In the genomic region with DNA sequence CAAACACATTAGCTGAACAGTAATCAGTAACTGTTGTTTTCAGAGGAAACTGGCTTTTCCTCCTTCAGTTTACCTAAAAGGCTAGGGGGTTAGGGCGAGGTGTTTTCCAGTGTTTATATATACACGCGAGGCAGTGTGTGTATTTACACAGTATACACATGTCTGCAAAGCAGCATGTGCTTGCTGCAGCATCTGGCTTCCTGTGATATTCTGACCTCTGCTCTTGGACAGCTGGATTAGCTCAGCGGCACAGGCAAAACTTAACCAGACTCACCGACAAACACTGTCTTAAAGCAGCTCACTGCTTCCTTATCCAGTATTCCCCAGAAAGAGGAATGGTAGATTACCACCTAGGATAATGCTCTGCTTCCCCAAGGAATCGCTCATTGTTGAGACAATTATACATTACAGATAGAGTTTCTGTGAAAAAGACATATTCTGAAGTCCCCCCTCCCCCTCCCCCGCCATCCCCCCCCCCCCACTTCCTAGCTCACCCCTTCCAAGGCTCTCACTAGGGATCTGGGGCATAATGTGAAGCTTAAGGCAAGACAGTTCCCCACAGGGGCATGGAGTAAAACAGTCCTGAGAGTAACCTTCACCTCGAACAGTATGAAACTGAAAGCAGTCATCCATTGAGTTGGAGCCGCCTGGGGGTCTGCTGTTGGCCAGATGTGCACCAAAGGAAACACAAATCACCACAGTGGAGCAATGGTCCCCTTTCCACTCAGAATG, we compare ENCODE assay signal across 10 mouse cellular contexts.
A peak's percentile ranks its signal among the peaks of the same experiment; 100 is the strongest.
DNase-seq lines count a peak whose midpoint lies in the region; ATAC-seq and TF ChIP-seq lines count a peak whose summit lies in the region.
"Had no signal": no experiment of that assay in that cellular context is flagged by ENCODE, and none has a peak within 500 bp of the region (broad histone marks: within the 10 kb centered on the region; RNA-seq: fewer than 3 reads in every experiment).

No protein-coding gene starts in this region.

- no peaks in the 10 kb centered on the region for H3K36me3 ChIP-seq in liver, postnatal 0 days (replicated peaks; ENCODE audit: insufficient read depth, low read length)
- H3K36me3 ChIP-seq in intestine, embryonic 15.5 days, result no peaks in the 10 kb centered on the region
- no peaks in the 10 kb centered on the region for H3K36me3 ChIP-seq in limb, embryonic 11.5 days (ENCODE audit: control insufficient read depth, insufficient read depth, low read length)
- H3K36me3 ChIP-seq in stomach, embryonic 16.5 days (ENCODE audit: control insufficient read depth, insufficient read depth, low read length), result no peaks in the 10 kb centered on the region
- H3K36me3 ChIP-seq in forebrain, embryonic 13.5 days (ENCODE audit: poor library complexity, severe bottlenecking), result no peaks in the 10 kb centered on the region
- H3K36me3 ChIP-seq: embryonic facial prominence, embryonic 13.5 days had no signal

- no peaks in the 10 kb centered on the region for H3K27me3 ChIP-seq in liver, postnatal 0 days (ENCODE audit: insufficient read depth, low read length)
- no peaks in the 10 kb centered on the region for H3K27me3 ChIP-seq in intestine, embryonic 15.5 days (replicated peaks)
- H3K27me3 ChIP-seq in limb, embryonic 11.5 days (ENCODE audit: control insufficient read depth, insufficient read depth, low read length), result no peaks in the 10 kb centered on the region
- no peaks in the 10 kb centered on the region for H3K27me3 ChIP-seq in stomach, embryonic 16.5 days (ENCODE audit: control insufficient read depth, insufficient read depth, low read length)
- H3K27me3 ChIP-seq in forebrain, embryonic 13.5 days, result no peaks in the 10 kb centered on the region
- H3K27me3 ChIP-seq: embryonic facial prominence, embryonic 13.5 days had no signal

- 49% methylated on average over 8 of the region's 9 CpGs for WGBS in liver, postnatal 0 days (ENCODE audit: insufficient replicate concordance)
- 34% methylated on average over 9 of the region's 9 CpGs for WGBS in intestine, embryonic 15.5 days
- WGBS in limb, embryonic 11.5 days, result 65% methylated on average over 9 of the region's 9 CpGs
- 32% methylated on average over 9 of the region's 9 CpGs for WGBS in stomach, embryonic 16.5 days
- WGBS in forebrain, embryonic 13.5 days, result 85% methylated on average over 8 of the region's 9 CpGs

- no peak for TF ChIP-seq CTCF in liver, postnatal 0 days (IDR thresholded peaks at IDR 0.05; ENCODE audit: low read depth)

- ATAC-seq in liver, postnatal 0 days, result 0 out of 2 replicates have a peak, but pooled peaks have one; percentile 36
- ATAC-seq in intestine, embryonic 15.5 days, result peak; percentile 56
- peak; percentile 57; the same call in 1 of the 2 replicates for ATAC-seq in limb, embryonic 11.5 days (ENCODE audit: insufficient number of reproducible peaks, low FRiP score, low TSS enrichment, low read depth)
- peak; percentile 68; the same call in 1 of the 2 replicates for ATAC-seq in stomach, embryonic 16.5 days (ENCODE audit: insufficient read depth, low FRiP score)
- no peak for ATAC-seq in forebrain, embryonic 13.5 days

- no peak for TF ChIP-seq EP300 in liver, postnatal 0 days (IDR thresholded peaks at IDR 0.05; ENCODE audit: low read depth)

- no peak overlapping the region for H3K27ac ChIP-seq in liver, postnatal 0 days (ENCODE audit: low read depth)
- no peak overlapping the region for H3K27ac ChIP-seq in intestine, embryonic 15.5 days
- no peak overlapping the region for H3K27ac ChIP-seq in limb, embryonic 11.5 days (replicated peaks; ENCODE audit: low read depth, low read length)
- no peak overlapping the region for H3K27ac ChIP-seq in stomach, embryonic 16.5 days (ENCODE audit: low read length)
- H3K27ac ChIP-seq in forebrain, embryonic 13.5 days, result no peak overlapping the region
- H3K27ac ChIP-seq: embryonic facial prominence, embryonic 13.5 days; macrophage had no signal

- no peak overlapping the region for H3K4me3 ChIP-seq in liver, postnatal 0 days (ENCODE audit: low read depth, low read length)
- no peak overlapping the region for H3K4me3 ChIP-seq in intestine, embryonic 15.5 days (replicated peaks)
- H3K4me3 ChIP-seq in limb, embryonic 11.5 days (ENCODE audit: low read depth, low read length), result no peak overlapping the region
- no peak overlapping the region for H3K4me3 ChIP-seq in stomach, embryonic 16.5 days (replicated peaks; ENCODE audit: low read length)
- H3K4me3 ChIP-seq in forebrain, embryonic 13.5 days, result no peak overlapping the region
- H3K4me3 ChIP-seq: embryonic facial prominence, embryonic 13.5 days had no signal

- H3K9me3 ChIP-seq in liver, postnatal 0 days (ENCODE audit: low read length), result no peaks in the 10 kb centered on the region
- no peaks in the 10 kb centered on the region for H3K9me3 ChIP-seq in intestine, embryonic 15.5 days
- H3K9me3 ChIP-seq in limb, embryonic 11.5 days (ENCODE audit: control insufficient read depth, low read length), result no peaks in the 10 kb centered on the region
- no peaks in the 10 kb centered on the region for H3K9me3 ChIP-seq in stomach, embryonic 16.5 days (replicated peaks; ENCODE audit: control insufficient read depth, low read length)
- H3K9me3 ChIP-seq in forebrain, embryonic 13.5 days (replicated peaks), result no peaks in the 10 kb centered on the region
- H3K9me3 ChIP-seq: embryonic facial prominence, embryonic 13.5 days had no signal

- peak overlapping the region; percentile 40; the same call in 1 of the 2 replicates for H3K4me2 ChIP-seq in liver, postnatal 0 days (ENCODE audit: low read depth, low read length)
- 0 out of 2 replicates have a peak overlapping the region, but pooled peaks have one; percentile 5 for H3K4me2 ChIP-seq in intestine, embryonic 15.5 days (replicated peaks)
- no peak overlapping the region for H3K4me2 ChIP-seq in limb, embryonic 11.5 days (ENCODE audit: low read depth, severe bottlenecking)
- no peak overlapping the region for H3K4me2 ChIP-seq in stomach, embryonic 16.5 days (ENCODE audit: low read depth, low read length)
- H3K4me2 ChIP-seq in forebrain, embryonic 13.5 days, result no peak overlapping the region
- H3K4me2 ChIP-seq: embryonic facial prominence, embryonic 13.5 days had no signal

- no peaks in the 10 kb centered on the region for H3K4me1 ChIP-seq in liver, postnatal 0 days (ENCODE audit: insufficient read depth)
- no peaks in the 10 kb centered on the region for H3K4me1 ChIP-seq in intestine, embryonic 15.5 days (replicated peaks)
- no peaks in the 10 kb centered on the region for H3K4me1 ChIP-seq in limb, embryonic 11.5 days (ENCODE audit: control insufficient read depth, insufficient read depth, low read length)
- no peaks in the 10 kb centered on the region; the same call in 1 of the 2 replicates for H3K4me1 ChIP-seq in stomach, embryonic 16.5 days (ENCODE audit: control insufficient read depth, insufficient read depth, low read length)
- no peaks in the 10 kb centered on the region for H3K4me1 ChIP-seq in forebrain, embryonic 13.5 days

- no peak overlapping the region for H3K9ac ChIP-seq in liver, postnatal 0 days (replicated peaks)
- no peak overlapping the region for H3K9ac ChIP-seq in intestine, embryonic 15.5 days
- H3K9ac ChIP-seq in limb, embryonic 11.5 days (ENCODE audit: low read length), result no peak overlapping the region
- H3K9ac ChIP-seq in stomach, embryonic 16.5 days (ENCODE audit: low read length), result no peak overlapping the region
- H3K9ac ChIP-seq in forebrain, embryonic 13.5 days, result no peak overlapping the region
- H3K9ac ChIP-seq: embryonic facial prominence, embryonic 13.5 days had no signal

- DNase-seq in liver, postnatal 0 days, result no peak
- DNase-seq in liver, result no peak
- DNase-seq in limb, embryonic 11.5 days (ENCODE audit: low spot score), result peak; percentile 43
- no peak for DNase-seq in frontal cortex, postnatal 36 days (ENCODE audit: low spot score in 2 of 2)
- no peak for DNase-seq in cerebellum, adult 9-11 months

Comparison
In these comparisons a context has a peak if more than half of its experiments do, and no peak if none do; other contexts are left out.
1. H3K4me2 ChIP-seq: peak in liver, postnatal 0 days (single experiment) and intestine, embryonic 15.5 days (single experiment); none in limb, embryonic 11.5 days (single experiment), stomach, embryonic 16.5 days (single experiment) and forebrain, embryonic 13.5 days (single experiment).